Mouse (Mus musculus): ENCODE measurements around the gene Hist1h2bm. TPM values are rescaled to one million over a fixed set of nuclear protein-coding genes. Genes with fewer than 3 reads are reported as not detected.

The Hist1h2bm gene
- total RNA-seq, 1 experiment, result 757 TPM

GRCm38 (mm10) chr13:21755707-21756106 lies 33.9 kb downstream of the Hist1h2bm start:
- H3K4me1 ChIP-seq (ENCODE audit: control insufficient read depth in 2 of 2, insufficient read depth in 2 of 2, low read length in 2 of 2, poor library complexity in 1 of 2), result no peaks in the 10 kb centered on the region
- H3K27ac ChIP-seq (ENCODE audit: insufficient read depth, low read depth, low read length, poor library complexity, severe bottlenecking), result no peak overlapping the region
- H3K4me3 ChIP-seq (ENCODE audit: insufficient read depth in 1 of 2, low read depth in 1 of 2, low read length in 2 of 2, poor library complexity in 1 of 2, severe bottlenecking in 1 of 2), result no peak overlapping the region

More at GRCm38 (mm10) chr13:21755707-21756106, 33.9 kb downstream of the Hist1h2bm start:
- Histone ChIP-seq H3K9me3 (ENCODE audit: control insufficient read depth, insufficient read depth, low read depth, low read length) (no peaks in the 10 kb centered on the region), H3K36me3 (ENCODE audit: control insufficient read depth, insufficient read depth, low read length, poor library complexity, severe bottlenecking) (no peaks in the 10 kb centered on the region), H3K9ac (ENCODE audit: insufficient read depth, low read depth, low read length, poor library complexity, severe bottlenecking) (no peak overlapping the region)
- in situ Hi-C loops (cut with MboI; ENCODE audit: low sequenced_read_pairs in 2 of 2, unreplicated experiment in 2 of 2), result no loop called here
- TF ChIP-seq ZC3H11A (IDR thresholded peaks at IDR 0.05; ENCODE audit: borderline replicate concordance, low read depth, low read length) (no peak), HCFC1 (IDR thresholded peaks at IDR 0.05; ENCODE audit: borderline replicate concordance, insufficient read depth, low read length) (no peak), ZNF384 (IDR thresholded peaks at IDR 0.05; ENCODE audit: low read depth, low read length) (no peak), MAFK (IDR thresholded peaks at IDR 0.05; ENCODE audit: insufficient read depth, low read depth, low read length) (no peak), CHD2 (IDR thresholded peaks at IDR 0.05; ENCODE audit: low read depth, low read length) (no peak)
- no peak for DNase-seq (ENCODE audit: low read depth, low spot score)

Other genes with a start within 250 kb of the Hist1h2bm start
- 0.31 and 0.79 TPM in 2 replicates for gene Zkscan4, start 243.1 kb upstream of the Hist1h2bm start, total RNA-seq (2012; rRNA removed)
- not detected in 2 replicates for gene Gm10065, start 242.6 kb upstream of the Hist1h2bm start, total RNA-seq (2012; rRNA removed)
- 0.11 and 0.31 TPM in 2 replicates for gene AK157302, start 226.8 kb upstream of the Hist1h2bm start, total RNA-seq (2012; rRNA removed)
- gene Gm11273, start 220.6 kb upstream of the Hist1h2bm start, total RNA-seq (2012; rRNA removed), result 23.4 and 35.7 TPM in 2 replicates
- 9.2 and 16.1 TPM in 2 replicates for gene Zkscan8, start 190.9 kb upstream of the Hist1h2bm start, total RNA-seq (2012; rRNA removed)
- not detected in 2 replicates for gene Olfr1366, start 179.2 kb upstream of the Hist1h2bm start, total RNA-seq (2012; rRNA removed)
- gene Olfr1535, start 162.2 kb upstream of the Hist1h2bm start, total RNA-seq (2012; rRNA removed), result not detected in 2 replicates
- gene Olfr1364, start 140.3 kb upstream of the Hist1h2bm start, total RNA-seq (2012; rRNA removed), result not detected in 2 replicates
- not detected in 2 replicates for gene Olfr1362, start 108.0 kb upstream of the Hist1h2bm start, total RNA-seq (2012; rRNA removed)
- gene Olfr11, start 79.5 kb upstream of the Hist1h2bm start, total RNA-seq (2012; rRNA removed), result 0.13 TPM in 1 of 2 replicates, not detected in the other
- not detected in 2 replicates for gene Olfr1361, start 58.7 kb upstream of the Hist1h2bm start, total RNA-seq (2012; rRNA removed)
- not detected in 2 replicates for gene Olfr1360, start 44.6 kb upstream of the Hist1h2bm start, total RNA-seq (2012; rRNA removed)
- gene Olfr1359, start 23.9 kb upstream of the Hist1h2bm start, total RNA-seq (2012; rRNA removed), result not detected in 2 replicates
- gene Hist1h2bl, start 5.9 kb upstream of the Hist1h2bm start, total RNA-seq (2012; rRNA removed), result 1,275 and 1,694 TPM in 2 replicates
- 1,685 and 2,304 TPM in 2 replicates for gene Hist1h2ai, start 5.6 kb upstream of the Hist1h2bm start, total RNA-seq (2012; rRNA removed)
- gene Hist1h3h, start 4.4 kb upstream of the Hist1h2bm start, total RNA-seq (2012; rRNA removed), result 2,227 and 2,394 TPM in 2 replicates
- 158 and 260 TPM in 2 replicates for gene Hist1h4j, start 13.0 kb downstream of the Hist1h2bm start, total RNA-seq (2012; rRNA removed)
- gene Hist1h4k, start 28.5 kb downstream of the Hist1h2bm start, total RNA-seq (2012; rRNA removed), result 2,674 and 2,766 TPM in 2 replicates
- gene Hist1h2ak, start 31.8 kb downstream of the Hist1h2bm start, total RNA-seq (2012; rRNA removed), result 1,029 and 1,218 TPM in 2 replicates
- gene Hist1h2bn, start 32.1 kb downstream of the Hist1h2bm start, total RNA-seq (2012; rRNA removed), result 306 and 496 TPM in 2 replicates
- gene Hist1h1b, start 58.6 kb downstream of the Hist1h2bm start, total RNA-seq (2012; rRNA removed), result 619 and 849 TPM in 2 replicates
- gene Hist1h3i, start 61.3 kb downstream of the Hist1h2bm start, total RNA-seq (2012; rRNA removed), result 874 and 1,089 TPM in 2 replicates
- gene Hist1h2an, start 65.2 kb downstream of the Hist1h2bm start, total RNA-seq (2012; rRNA removed), result 657 and 889 TPM in 2 replicates
- 634 and 879 TPM in 2 replicates for gene Hist1h2bp, start 65.4 kb downstream of the Hist1h2bm start, total RNA-seq (2012; rRNA removed)
- gene Hist1h2bq, start 88.2 kb downstream of the Hist1h2bm start, total RNA-seq (2012; rRNA removed), result 1,775 and 2,433 TPM in 2 replicates
- 669 TPM in 1 of 2 replicates, not detected in the other for gene Hist1h2ao, start 88.4 kb downstream of the Hist1h2bm start, total RNA-seq (2012; rRNA removed)
- gene Hist1h4m, start 89.7 kb downstream of the Hist1h2bm start, total RNA-seq (2012; rRNA removed), result 9.8 and 22.8 TPM in 2 replicates
- gene Hist1h4n, start 110.2 kb downstream of the Hist1h2bm start, total RNA-seq (2012; rRNA removed), result 2,365 and 3,405 TPM in 2 replicates
- gene Hist1h2ap, start 111.5 kb downstream of the Hist1h2bm start, total RNA-seq (2012; rRNA removed), result 3,404 and 3,578 TPM in 2 replicates
- 1,712 and 2,111 TPM in 2 replicates for gene Hist1h2br, start 111.7 kb downstream of the Hist1h2bm start, total RNA-seq (2012; rRNA removed)
- gene Zfp184, start 223.1 kb downstream of the Hist1h2bm start, total RNA-seq (2012; rRNA removed), result 5.4 and 6.2 TPM in 2 replicates

Measured in ES-E14 (cell line).